Mouse (Mus musculus): ENCODE measurements around the gene Pdrg1.

DNA sequence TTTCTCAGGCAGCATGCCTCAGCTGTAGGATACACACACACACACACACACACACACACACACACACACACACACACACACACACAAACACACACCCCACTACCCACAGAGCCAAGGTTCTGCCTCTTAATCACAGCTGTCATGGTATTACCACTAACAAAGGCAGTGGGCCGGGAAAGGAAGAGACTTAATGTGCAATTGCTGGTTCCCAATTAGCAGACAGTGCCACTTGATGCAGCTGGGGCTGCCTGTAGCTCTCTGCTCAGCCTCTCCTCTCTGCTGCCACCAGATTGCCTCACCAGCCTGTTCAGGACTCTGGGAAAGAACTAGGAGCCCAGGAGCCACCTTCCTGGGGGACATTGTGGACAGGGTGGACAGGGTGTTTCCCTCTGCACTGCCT lies 29.6 kb downstream of the Pdrg1 start:
- TF ChIP-seq CTCF (IDR thresholded peaks at IDR 0.05; ENCODE audit: low read depth, low read length) (no peak), GATA1 (IDR thresholded peaks at IDR 0.05; ENCODE audit: borderline replicate concordance, low read length) (no peak), GATA2 (IDR thresholded peaks at IDR 0.05; ENCODE audit: borderline replicate concordance, low read depth, low read length) (no peak), TAL1 (conservative IDR thresholded peaks at IDR 0.05; ENCODE audit: low read depth, low read length) (no peak)

Measured in G1E (cell line).